Comparison of ENCODE assay signal across 26 mouse cellular contexts in the genomic region with DNA sequence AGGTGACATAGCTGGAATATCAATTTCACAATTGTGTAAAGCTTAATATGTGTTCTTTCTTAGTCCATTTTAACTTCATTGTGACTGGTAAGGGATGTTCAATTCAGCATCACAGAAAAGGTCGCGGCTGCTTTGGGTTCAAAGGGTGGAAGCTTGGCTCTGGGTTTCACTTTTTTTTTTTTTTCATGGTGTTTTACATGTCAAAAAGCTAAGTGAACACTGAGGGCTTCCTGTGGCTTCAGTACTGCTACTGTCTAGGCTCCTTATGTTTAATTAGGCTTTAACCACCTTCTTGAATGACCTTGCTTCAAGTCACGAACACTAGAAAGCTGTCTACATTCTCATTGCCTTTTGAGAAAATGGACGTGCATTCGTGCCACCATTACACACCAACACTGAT.
"Had no signal": no experiment of that assay in that cellular context is flagged by ENCODE, and none has a peak within 500 bp of the region (broad histone marks: within the 10 kb centered on the region; RNA-seq: fewer than 3 reads in every experiment).

No protein-coding gene starts in this region.

- H3K9ac ChIP-seq: heart, embryonic 12.5 days; hindbrain, embryonic 13.5 days; hindbrain, embryonic 15.5 days; kidney, embryonic 15.5 days; limb, embryonic 12.5 days; liver, embryonic 13.5 days had no signal

- H3K27ac ChIP-seq: gastrocnemius, adult 2 months; heart, embryonic 10.5 days; hindbrain, embryonic 13.5 days; hindbrain, embryonic 15.5 days; hindbrain, postnatal 0 days; kidney, embryonic 15.5 days; kidney, postnatal 0 days; limb, embryonic 10.5 days; limb, embryonic 12.5 days; liver, embryonic 13.5 days had no signal

- H3K27me3 ChIP-seq: heart, embryonic 12.5 days; hindbrain, embryonic 13.5 days; hindbrain, embryonic 15.5 days; kidney, embryonic 15.5 days; limb, embryonic 12.5 days; liver, embryonic 13.5 days had no signal

- H3K4me3 ChIP-seq: gastrocnemius, adult 2 months; heart, embryonic 10.5 days; heart, embryonic 12.5 days; hindbrain, embryonic 13.5 days; hindbrain, embryonic 15.5 days; kidney, embryonic 15.5 days; limb, embryonic 10.5 days; limb, embryonic 12.5 days; liver, embryonic 13.5 days had no signal

- H3K4me2 ChIP-seq: heart, embryonic 12.5 days; hindbrain, embryonic 13.5 days; hindbrain, embryonic 15.5 days; kidney, embryonic 15.5 days; limb, embryonic 12.5 days; liver, embryonic 11.5 days; liver, embryonic 13.5 days had no signal

- H3K36me3 ChIP-seq: kidney, embryonic 15.5 days; liver, embryonic 13.5 days had no signal

- ATAC-seq: hindbrain, postnatal 0 days; intestine, embryonic 16.5 days had no signal

- H3K9me3 ChIP-seq: heart, embryonic 10.5 days; heart, embryonic 12.5 days; hindbrain, embryonic 13.5 days; hindbrain, embryonic 15.5 days; kidney, embryonic 15.5 days; limb, embryonic 10.5 days; limb, embryonic 12.5 days; liver, embryonic 13.5 days had no signal

- H3K4me1 ChIP-seq: hindbrain, embryonic 15.5 days; liver, embryonic 13.5 days had no signal

- DNase-seq: gastrocnemius, adult 2 months; gastrocnemius, postnatal 10 days; gastrocnemius, postnatal 25 days; heart, adult 18-20 months; heart, postnatal 10 days; heart, postnatal 4 days; kidney, adult 11 months; kidney, adult 2 months; kidney, adult 9 months; kidney, postnatal 14 days; kidney, postnatal 36 days; layer of hippocampus, adult 9-11 months; layer of hippocampus, postnatal 36 days; liver; liver, embryonic 13.5 days had no signal
